ENCODE assay signal across 43 mouse cellular contexts in the genomic region with DNA sequence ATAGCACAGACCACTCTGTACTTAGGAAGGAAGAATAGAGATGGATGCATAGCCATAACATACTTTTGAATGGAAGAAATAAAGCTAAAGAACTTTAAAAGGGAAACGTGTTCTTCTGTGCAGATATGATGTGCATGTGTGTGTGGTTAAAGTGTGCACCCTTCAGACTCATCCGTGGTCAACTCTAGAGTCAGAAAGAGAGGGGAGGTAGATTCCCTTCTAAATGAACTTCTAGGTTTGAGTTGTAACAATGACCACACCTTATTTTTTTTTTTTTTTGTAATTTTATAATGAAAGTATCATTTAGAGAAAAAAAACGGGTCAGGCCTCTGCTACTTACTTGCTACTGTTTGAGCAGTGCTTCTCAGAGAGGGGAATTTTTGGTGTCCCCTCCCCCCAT. TPM values are rescaled to one million over a fixed set of nuclear protein-coding genes. Genes with fewer than 3 reads are reported as not detected.
"Had no signal": no experiment of that assay in that cellular context is flagged by ENCODE, and none has a peak within 500 bp of the region (broad histone marks: within the 10 kb centered on the region; RNA-seq: fewer than 3 reads in every experiment).

No protein-coding gene starts in this region.

- DNase-seq: left cerebral cortex, postnatal 4 days; liver; liver, embryonic 13.5 days; liver, postnatal 0 days; lung, adult 18-20 months; lung, adult 2 months; lung, embryonic 14.5 days; lung, postnatal 10 days; lung, postnatal 14 days; lung, postnatal 36 days; lung, postnatal 4 days; midbrain, embryonic 14.5 days had no signal

- H3K27me3 ChIP-seq: limb, embryonic 12.5 days; limb, embryonic 13.5 days; limb, embryonic 15.5 days; lung, embryonic 15.5 days; neural tube, embryonic 12.5 days had no signal

- H3K9ac ChIP-seq: limb, embryonic 12.5 days; limb, embryonic 13.5 days; limb, embryonic 15.5 days; liver, embryonic 12.5 days; liver, embryonic 13.5 days; liver, embryonic 14.5 days; liver, embryonic 15.5 days; liver, postnatal 0 days; lung, embryonic 14.5 days; lung, embryonic 15.5 days; midbrain, embryonic 12.5 days; midbrain, embryonic 13.5 days; midbrain, embryonic 15.5 days; neural tube, embryonic 12.5 days had no signal

- H3K4me3 ChIP-seq: limb, embryonic 10.5 days; limb, embryonic 12.5 days; limb, embryonic 13.5 days; limb, embryonic 15.5 days; liver, embryonic 12.5 days; liver, embryonic 13.5 days; liver, embryonic 15.5 days; lung, embryonic 15.5 days; megakaryocyte, embryonic 14.5 days; midbrain, embryonic 10.5 days; midbrain, embryonic 12.5 days; midbrain, embryonic 13.5 days; midbrain, embryonic 15.5 days; myocyte; neural tube, embryonic 12.5 days had no signal

- H3K4me2 ChIP-seq: limb, embryonic 12.5 days; limb, embryonic 13.5 days; limb, embryonic 15.5 days; liver, embryonic 11.5 days; liver, embryonic 12.5 days; liver, embryonic 13.5 days; liver, embryonic 15.5 days; lung, embryonic 14.5 days; lung, embryonic 15.5 days; midbrain, embryonic 11.5 days; midbrain, embryonic 12.5 days; midbrain, embryonic 13.5 days; midbrain, embryonic 15.5 days; neural tube, embryonic 12.5 days had no signal

- H3K4me1 ChIP-seq: limb, embryonic 12.5 days; limb, embryonic 13.5 days; limb, embryonic 15.5 days; liver, embryonic 15.5 days; lung, embryonic 15.5 days; megakaryocyte, embryonic 14.5 days; midbrain, embryonic 10.5 days; midbrain, embryonic 12.5 days; midbrain, embryonic 13.5 days; midbrain, embryonic 15.5 days; neural tube, embryonic 12.5 days had no signal

- H3K27ac ChIP-seq: limb, embryonic 10.5 days; limb, embryonic 12.5 days; limb, embryonic 13.5 days; limb, embryonic 15.5 days; liver, embryonic 12.5 days; liver, embryonic 13.5 days; liver, embryonic 14.5 days; liver, embryonic 15.5 days; lung, embryonic 15.5 days; macrophage; midbrain, embryonic 10.5 days; midbrain, embryonic 12.5 days; midbrain, embryonic 13.5 days; midbrain, embryonic 15.5 days; neural tube, embryonic 12.5 days had no signal

- H3K36me3 ChIP-seq: limb, embryonic 10.5 days; limb, embryonic 12.5 days; limb, embryonic 13.5 days; limb, embryonic 15.5 days; liver, embryonic 12.5 days; liver, embryonic 13.5 days; liver, embryonic 15.5 days; lung, embryonic 15.5 days; midbrain, embryonic 10.5 days; midbrain, embryonic 12.5 days; midbrain, embryonic 13.5 days; midbrain, embryonic 15.5 days; neural tube, embryonic 12.5 days had no signal

- ATAC-seq: liver, embryonic 12.5 days; lung, postnatal 0 days; midbrain, embryonic 13.5 days; midbrain, embryonic 15.5 days; midbrain, embryonic 16.5 days had no signal

- H3K9me3 ChIP-seq: limb, embryonic 10.5 days; limb, embryonic 12.5 days; limb, embryonic 13.5 days; limb, embryonic 15.5 days; liver, embryonic 12.5 days; liver, embryonic 13.5 days; liver, embryonic 15.5 days; lung, embryonic 15.5 days; megakaryocyte, embryonic 14.5 days; midbrain, embryonic 10.5 days; midbrain, embryonic 12.5 days; midbrain, embryonic 13.5 days; midbrain, embryonic 15.5 days; neural tube, embryonic 12.5 days had no signal

RNA-seq across cellular contexts. Expression of a gene that starts 9.7 kb away (rescaled TPM):
- total RNA-seq: liver, adult 2 months; megakaryocyte progenitor cell, adult 5-6 weeks; megakaryocyte, adult 5-6 weeks; megakaryocyte-erythroid progenitor cell, adult 5-6 weeks; monocyte, adult 5-6 weeks had no signal
- polyA plus RNA-seq: liver, adult 2 months; liver, embryonic 11.5 days; liver, embryonic 16.5 days; liver, postnatal 0 days; lung, adult 2 months; macrophage; myocyte had no signal

RNA-seq across cellular contexts. Expression of a gene that starts 36.0 kb away (rescaled TPM):
- total RNA-seq: liver, adult 2 months; megakaryocyte progenitor cell, adult 5-6 weeks; megakaryocyte, adult 5-6 weeks; megakaryocyte-erythroid progenitor cell, adult 5-6 weeks; monocyte, adult 5-6 weeks had no signal
- polyA plus RNA-seq: liver, adult 2 months; liver, embryonic 14.5 days; liver, embryonic 15.5 days; liver, postnatal 0 days; macrophage; myocyte had no signal

RNA-seq across cellular contexts. Expression of a gene that starts 39.6 kb away (rescaled TPM):
- total RNA-seq: left cerebral cortex, postnatal 10 days; left cerebral cortex, postnatal 14 days; left cerebral cortex, postnatal 25 days; left cerebral cortex, postnatal 36 days; left cerebral cortex, postnatal 4 days; liver, adult 2 months; megakaryocyte, adult 5-6 weeks; megakaryocyte-erythroid progenitor cell, adult 5-6 weeks; midbrain, postnatal 0 days; monocyte, adult 5-6 weeks had no signal
- polyA plus RNA-seq: liver, adult 2 months; lung, adult 2 months; macrophage had no signal

RNA-seq across cellular contexts. Expression of a gene that starts 58.2 kb away (rescaled TPM):
- total RNA-seq: liver, adult 2 months; megakaryocyte-erythroid progenitor cell, adult 5-6 weeks; monocyte, adult 5-6 weeks had no signal
- polyA plus RNA-seq: limb, embryonic 12.5 days; liver, adult 2 months; liver, embryonic 13.5 days; liver, embryonic 14.5 days; liver, embryonic 15.5 days; liver, postnatal 0 days; macrophage had no signal
